8 mouse cellular contexts compared by ENCODE assay signal in the genomic region with DNA sequence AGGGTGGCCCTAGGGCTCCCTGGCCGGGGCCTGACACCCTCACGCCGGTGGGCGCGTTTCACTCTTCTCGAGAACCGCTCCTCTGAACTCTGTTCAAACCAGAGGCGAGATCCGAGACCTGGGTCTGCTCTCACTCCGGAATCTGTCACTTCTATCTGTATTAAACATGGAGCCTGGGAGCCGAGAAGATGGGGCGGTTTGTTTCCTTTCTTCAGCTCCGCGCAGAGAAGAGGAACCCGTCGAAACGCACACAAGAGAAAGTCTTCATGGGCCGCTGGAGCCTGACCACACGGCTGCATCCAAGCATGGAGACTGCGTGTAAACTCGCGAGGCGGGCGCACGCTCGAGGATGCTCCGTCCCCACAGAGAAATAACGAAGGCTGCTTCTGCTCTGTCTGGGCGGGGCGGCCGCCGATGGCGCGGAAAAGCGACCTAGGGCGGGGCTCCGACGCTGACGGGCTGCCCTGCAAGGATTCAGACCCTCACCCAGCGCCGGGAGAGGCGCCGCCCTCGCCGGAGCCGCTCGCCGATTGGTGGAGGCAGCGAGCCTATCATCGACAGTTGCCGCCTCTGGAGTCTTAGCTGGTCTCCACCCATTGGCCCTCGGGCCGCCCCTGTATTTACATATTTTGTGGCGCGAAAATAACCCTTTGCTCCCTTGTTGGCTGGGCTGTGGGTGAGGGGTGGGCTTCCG. TPM values are rescaled to one million over a fixed set of nuclear protein-coding genes. Genes with fewer than 3 reads are reported as not detected.
DNase-seq lines count a peak whose midpoint lies in the region; ATAC-seq and TF ChIP-seq lines count a peak whose summit lies in the region.

No protein-coding gene starts in this region.

- H3K27ac ChIP-seq in heart, embryonic 11.5 days (ENCODE audit: low read depth, low read length): peak overlapping the region; percentile 99
- H3K27ac ChIP-seq in kidney, embryonic 16.5 days (ENCODE audit: low read length): peak overlapping the region; percentile 86
- H3K27ac ChIP-seq in small intestine, adult 2 months (ENCODE audit: insufficient read depth, low read depth, low read length): no peak overlapping the region

- peak overlapping the region; percentile 92 for H3K9ac ChIP-seq in heart, embryonic 11.5 days (ENCODE audit: low read depth, low read length)
- peak overlapping the region; percentile 80 for H3K9ac ChIP-seq in kidney, embryonic 16.5 days (replicated peaks; ENCODE audit: low read length)

- WGBS in lung, adult 2 months: under 1% methylated on average over 56 of the region's 56 CpGs
- WGBS in heart, embryonic 11.5 days (ENCODE audit: insufficient replicate concordance): under 1% methylated on average over 56 of the region's 56 CpGs
- WGBS in kidney, embryonic 16.5 days: 0% methylated on average over 56 of the region's 56 CpGs
- WGBS in small intestine, adult 2 months: under 1% methylated on average over 56 of the region's 56 CpGs

- no peaks in the 10 kb centered on the region for H3K9me3 ChIP-seq in heart, embryonic 11.5 days (replicated peaks; ENCODE audit: control insufficient read depth, low read length)
- H3K9me3 ChIP-seq in kidney, embryonic 16.5 days (ENCODE audit: low read length): no peaks in the 10 kb centered on the region
- no peaks in the 10 kb centered on the region for H3K9me3 ChIP-seq in megakaryocyte, embryonic 14.5 days

- peaks cover 10% of the 10 kb centered on the region for H3K4me1 ChIP-seq in lung, adult 2 months (ENCODE audit: control insufficient read depth, insufficient read depth, low read length)
- H3K4me1 ChIP-seq in heart, embryonic 11.5 days (ENCODE audit: control insufficient read depth, insufficient read depth, low read length): peaks cover 12% of the 10 kb centered on the region
- peaks cover 8% of the 10 kb centered on the region for H3K4me1 ChIP-seq in kidney, embryonic 16.5 days (ENCODE audit: insufficient read depth, low read length)
- H3K4me1 ChIP-seq in megakaryocyte, embryonic 14.5 days: peaks cover 23% of the 10 kb centered on the region
- peaks cover 22% of the 10 kb centered on the region for H3K4me1 ChIP-seq in small intestine, adult 2 months (ENCODE audit: control insufficient read depth, insufficient read depth, insufficient read length, low read length)

- ATAC-seq in common myeloid progenitor, adult 5-6 weeks (replicated peaks; ENCODE audit: low read depth, poor library complexity, severe bottlenecking): peak; percentile 83
- peak; percentile 91 for ATAC-seq in heart, embryonic 11.5 days (replicated peaks; ENCODE audit: insufficient number of reproducible peaks, low FRiP score, low TSS enrichment)
- peak; percentile 94 for ATAC-seq in kidney, embryonic 16.5 days (ENCODE audit: low FRiP score, low TSS enrichment)

- H3K4me2 ChIP-seq in heart, embryonic 11.5 days: peak overlapping the region; percentile 79
- H3K4me2 ChIP-seq in kidney, embryonic 16.5 days (replicated peaks; ENCODE audit: low read depth, low read length): peak overlapping the region; percentile 83

- TF ChIP-seq POLR2A in lung, adult 2 months (IDR thresholded peaks at IDR 0.05; ENCODE audit: borderline replicate concordance, extremely low read depth, low read depth, low read length): no peak
- no peak for TF ChIP-seq POLR2A in small intestine, adult 2 months (IDR thresholded peaks at IDR 0.05; ENCODE audit: low read depth, low read length)

- no peaks in the 10 kb centered on the region for H3K27me3 ChIP-seq in heart, embryonic 11.5 days (ENCODE audit: control insufficient read depth, insufficient read depth, low read length)
- peaks cover 19% of the 10 kb centered on the region for H3K27me3 ChIP-seq in kidney, embryonic 16.5 days (ENCODE audit: insufficient read depth, low read length)
- no peaks in the 10 kb centered on the region for H3K27me3 ChIP-seq in megakaryocyte, embryonic 14.5 days (replicated peaks)
- peaks cover 68% of the 10 kb centered on the region for H3K27me3 ChIP-seq in small intestine, adult 2 months (ENCODE audit: control insufficient read depth, insufficient read depth, low read length)

- TF ChIP-seq CTCF in lung, adult 2 months (IDR thresholded peaks at IDR 0.05; ENCODE audit: insufficient read depth, low read length): no peak
- TF ChIP-seq CTCF in small intestine, adult 2 months (IDR thresholded peaks at IDR 0.05; ENCODE audit: extremely low read depth, insufficient read length, insufficient replicate concordance, low read depth, low read length): no peak

- no peaks in the 10 kb centered on the region for H3K36me3 ChIP-seq in heart, embryonic 11.5 days (ENCODE audit: control insufficient read depth, insufficient read depth, low read length)
- no peaks in the 10 kb centered on the region for H3K36me3 ChIP-seq in kidney, embryonic 16.5 days (ENCODE audit: insufficient read depth, low read length)
- no peaks in the 10 kb centered on the region for H3K36me3 ChIP-seq in megakaryocyte, embryonic 14.5 days (replicated peaks; ENCODE audit: low read length)
- no peaks in the 10 kb centered on the region for H3K36me3 ChIP-seq in small intestine, adult 2 months (ENCODE audit: control insufficient read depth, insufficient read depth, low read length)

- H3K4me3 ChIP-seq in lung, adult 2 months (replicated peaks; ENCODE audit: extremely low read depth, low read depth, low read length): no peak overlapping the region
- H3K4me3 ChIP-seq in heart, embryonic 11.5 days (ENCODE audit: low read depth, low read length): peak overlapping the region; percentile 76
- H3K4me3 ChIP-seq in kidney, embryonic 16.5 days (ENCODE audit: low read length): peak overlapping the region; percentile 61
- H3K4me3 ChIP-seq in megakaryocyte, embryonic 14.5 days (replicated peaks): peak overlapping the region; percentile 95
- peak overlapping the region; percentile 55 for H3K4me3 ChIP-seq in small intestine, adult 2 months (ENCODE audit: low read depth, low read length)

- DNase-seq in lung, adult 2 months: peak; percentile 67
- no peak for DNase-seq in lung, adult 18-20 months
- DNase-seq in frontal cortex, adult 2 months (ENCODE audit: extremely low spot score in 1 of 2, low spot score in 1 of 2): no peak

RNA-seq across cellular contexts. Expression of a gene that starts 3.0 kb away (rescaled TPM):
- 0.03 and 0.07 TPM in 2 replicates for polyA plus RNA-seq in lung, adult 2 months (2012; rRNA removed)
- total RNA-seq in common myeloid progenitor, adult 5-6 weeks (2017): 0.18 and 0.19 TPM in 2 replicates
- polyA plus RNA-seq in heart, embryonic 11.5 days (2014; fragmentation: Nextera tagmentation; extraction: Ambion mirVana): 74.4 and 78.3 TPM in 2 replicates
- polyA plus RNA-seq in kidney, embryonic 16.5 days (2015; fragmentation: Nextera tagmentation; extraction: Ambion mirVana): 40.8 and 44.4 TPM in 2 replicates
- 0.39 and 11.9 TPM in 2 replicates for polyA plus RNA-seq in megakaryocyte, embryonic 14.5 days (2012; ENCODE audit: insufficient read depth, low replicate concordance)
- polyA plus RNA-seq in small intestine, adult 2 months (2012; rRNA removed): 0.06 and 0.09 TPM in 2 replicates
- 0.06 and 0.13 TPM in 2 replicates for polyA plus RNA-seq in frontal cortex, adult 2 months (2012; rRNA removed)

RNA-seq across cellular contexts. Expression of a gene that starts 46.1 kb away (rescaled TPM):
- polyA plus RNA-seq in lung, adult 2 months (2012; rRNA removed): 30.8 and 41.0 TPM in 2 replicates
- 160 and 162 TPM in 2 replicates for total RNA-seq in common myeloid progenitor, adult 5-6 weeks (2017)
- 27.3 and 40.4 TPM in 2 replicates for polyA plus RNA-seq in heart, embryonic 11.5 days (2014; fragmentation: Nextera tagmentation; extraction: Ambion mirVana)
- polyA plus RNA-seq in kidney, embryonic 16.5 days (2015; fragmentation: Nextera tagmentation; extraction: Ambion mirVana): 121 and 125 TPM in 2 replicates
- 12.2 TPM in 1 of 2 replicates, not detected in the other for polyA plus RNA-seq in megakaryocyte, embryonic 14.5 days (2012; ENCODE audit: insufficient read depth, low replicate concordance)
- polyA plus RNA-seq in small intestine, adult 2 months (2012; rRNA removed): 9.6 and 15.8 TPM in 2 replicates
- 122 and 139 TPM in 2 replicates for polyA plus RNA-seq in frontal cortex, adult 2 months (2012; rRNA removed)
